Mouse (Mus musculus) kidney, embryonic 15.5 days (tissue): ENCODE data around the gene Loxl1. TPM values are rescaled to one million over a fixed set of nuclear protein-coding genes. Genes with fewer than 3 reads are reported as not detected.

Experiments used
- ATAC-seq: fragments of 200-750 bp; cut with Nextera tagmentation; replicated peaks from 2 replicates; pipeline ENCODE4 v1.8.0; 2017; ENCODE audit warnings: moderate TSS enrichment; ENCODE audit not compliant: low FRiP score
- H3K27ac ChIP-seq: fragments of 300-500 bp; sonication (generic); 2 replicates; pipeline ENCODE4 v1.5.1; 2015; ENCODE audit warnings: mild to moderate bottlenecking, inconsistent platforms
- H3K27me3 ChIP-seq: fragments of 300-500 bp; sonication (generic); 2 replicates; pipeline ENCODE4 v1.6.1; 2015; ENCODE audit warnings: inconsistent platforms
- H3K36me3 ChIP-seq: fragments of 300-500 bp; sonication (generic); 2 replicates; pipeline ENCODE4 v1.6.1; 2015; ENCODE audit warnings: inconsistent platforms
- H3K4me1 ChIP-seq: fragments of 300-500 bp; sonication (generic); 2 replicates; pipeline ENCODE4 v1.6.1; 2015; ENCODE audit warnings: inconsistent platforms
- H3K4me2 ChIP-seq: fragments of 300-500 bp; sonication (generic); 2 replicates; pipeline ENCODE4 v1.6.1; 2015; ENCODE audit warnings: moderate library complexity, mild to moderate bottlenecking, inconsistent platforms
- H3K4me3 ChIP-seq: fragments of 300-500 bp; sonication (generic); replicated peaks from 2 replicates; pipeline ENCODE4 v1.5.1; 2015; ENCODE audit warnings: mild to moderate bottlenecking, inconsistent platforms
- H3K9ac ChIP-seq: fragments of 300-500 bp; sonication (generic); 2 replicates; pipeline ENCODE4 v1.6.1; 2015; ENCODE audit warnings: mild to moderate bottlenecking, inconsistent platforms
- H3K9me3 ChIP-seq: fragments of 300-500 bp; sonication (generic); replicated peaks from 2 replicates; pipeline ENCODE4 v1.6.1; 2016; ENCODE audit warnings: inconsistent platforms
- WGBS: fragments of 180-500 bp; shearing (Covaris S2); methylation state at CpG from one replicate; pipeline ENCODE4 v1.1.7; 2015; ENCODE audit warnings: mixed read lengths; 5-methylcytosine and 5-hydroxymethylcytosine counted together
- polyA plus RNA-seq: library from polyadenylated mRNA; unstranded; fragments of >200 nt; fragmentation: Nextera tagmentation; extraction: Ambion mirVana; gene quantifications from 2 replicates; pipeline ENCODE4 v1.2.1, GENCODE M21; 2015

The Loxl1 gene
- polyA plus RNA-seq, 1 experiment from 2014 or later, result 39.7 TPM

- H3K27me3 ChIP-seq, result no peaks in the 10 kb centered on the region
- WGBS, result 65% methylated on average over 6 of the region's 6 CpGs
- H3K9ac ChIP-seq, result no peak overlapping the region
- ATAC-seq, result no peak
- peaks cover 50% of the 10 kb centered on the region for H3K36me3 ChIP-seq
- no peak overlapping the region for H3K27ac ChIP-seq
- no peaks in the 10 kb centered on the region for H3K9me3 ChIP-seq
- H3K4me1 ChIP-seq, result peaks cover 56% of the 10 kb centered on the region
- H3K4me2 ChIP-seq, result no peak overlapping the region
- H3K4me3 ChIP-seq, result no peak overlapping the region
These were observed 69.3 kb downstream of the Loxl1 start for GRCm38 (mm10) chr9:58243696-58244095.

DNA sequence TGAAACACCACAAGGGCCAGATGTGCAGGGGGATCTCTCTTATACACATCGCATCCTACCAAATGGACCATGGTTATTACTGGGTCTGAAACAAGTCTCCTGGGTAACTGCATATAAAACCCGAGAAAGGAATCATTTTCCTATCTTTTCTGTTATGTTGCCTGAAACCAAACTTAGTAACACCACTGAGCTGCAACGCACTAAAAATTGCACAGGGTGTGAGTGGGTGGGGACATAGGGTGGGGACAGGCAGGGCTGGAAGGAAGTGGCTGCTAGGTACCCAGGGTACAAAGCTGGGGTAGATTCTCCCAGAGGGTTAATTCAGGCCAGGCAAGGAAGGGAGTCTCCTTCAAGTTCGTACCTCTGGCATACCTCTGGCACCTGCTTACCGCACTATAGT lies 70.3 kb downstream of the Loxl1 start:
- peak overlapping the region; percentile 58 for H3K27ac ChIP-seq
- H3K27me3 ChIP-seq, result no peaks in the 10 kb centered on the region
- H3K4me2 ChIP-seq, result no peak overlapping the region
- H3K9ac ChIP-seq, result no peak overlapping the region
- H3K36me3 ChIP-seq, result peaks cover 50% of the 10 kb centered on the region
- WGBS, result 76% methylated on average over 5 of the region's 5 CpGs
- H3K4me1 ChIP-seq, result peaks cover 46% of the 10 kb centered on the region
- ATAC-seq, result no peak
- no peak overlapping the region for H3K4me3 ChIP-seq
- no peaks in the 10 kb centered on the region for H3K9me3 ChIP-seq

GRCm38 (mm10) chr9:58241780-58242485 lies 71.1 kb downstream of the Loxl1 start:
- no peak; the same call in 1 of the 2 replicates for ATAC-seq
- H3K4me1 ChIP-seq, result peaks cover 38% of the 10 kb centered on the region
- peak overlapping the region; percentile 58 for H3K27ac ChIP-seq
- H3K36me3 ChIP-seq, result peaks cover 50% of the 10 kb centered on the region
- WGBS, result 51% methylated on average over 9 of the region's 9 CpGs
- H3K9me3 ChIP-seq, result no peaks in the 10 kb centered on the region
- H3K27me3 ChIP-seq, result no peaks in the 10 kb centered on the region
- no peak overlapping the region for H3K4me3 ChIP-seq
- H3K9ac ChIP-seq, result no peak overlapping the region
- H3K4me2 ChIP-seq, result no peak overlapping the region

Other genes starting within 250 kb of the Loxl1 start
- gene Stra6, start 249.4 kb downstream of the Loxl1 start, polyA plus RNA-seq, result 28.0 and 29.7 TPM in 2 replicates
- gene Ccdc33, start 194.4 kb downstream of the Loxl1 start, polyA plus RNA-seq, result 0.29 and 0.44 TPM in 2 replicates
- gene Islr, start 108.9 kb downstream of the Loxl1 start, polyA plus RNA-seq, result 78.7 and 94.7 TPM in 2 replicates
- gene Islr2, start 108.9 kb downstream of the Loxl1 start, polyA plus RNA-seq, result 0.39 and 0.51 TPM in 2 replicates
- gene Pml, start 63.4 kb downstream of the Loxl1 start, polyA plus RNA-seq, result 21.0 and 24.7 TPM in 2 replicates
- 29.9 and 33.6 TPM in 2 replicates for gene Stoml1, start 60.0 kb downstream of the Loxl1 start, polyA plus RNA-seq
- not detected in 2 replicates for gene Tbc1d21, start 57.3 kb upstream of the Loxl1 start, polyA plus RNA-seq
- 1.4 and 2.3 TPM in 2 replicates for gene Insyn1, start 175.4 kb upstream of the Loxl1 start, polyA plus RNA-seq
- 35.7 and 38.4 TPM in 2 replicates for gene Cd276, start 242.3 kb upstream of the Loxl1 start, polyA plus RNA-seq